Mouse (Mus musculus): ENCODE data around the gene Steap4. TPM values are rescaled to one million over a fixed set of nuclear protein-coding genes. Genes with fewer than 3 reads are reported as not detected.

The Steap4 gene
- polyA plus RNA-seq, 1 experiment, result 11.4 TPM

DNA sequence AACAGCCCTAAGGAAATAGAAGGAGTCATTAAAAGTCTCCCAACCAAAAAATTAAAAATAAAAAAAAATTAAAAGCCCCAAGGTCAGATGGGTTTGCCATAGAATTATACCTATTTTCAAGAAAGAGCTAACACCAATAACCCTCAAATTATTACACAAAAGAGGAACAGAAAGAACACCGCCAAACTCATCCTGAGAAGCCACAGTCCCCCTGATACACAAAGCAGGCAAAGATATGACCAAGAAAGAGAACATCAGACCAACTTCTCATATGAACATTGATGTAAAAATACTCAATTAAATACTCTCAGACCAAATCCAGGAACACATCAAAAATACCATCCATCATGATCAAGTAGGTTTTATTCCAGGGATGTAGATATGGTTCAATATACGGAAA is 36.8 kb downstream of the Steap4 start:
- Histone ChIP-seq H3K27ac (ENCODE audit: control insufficient read depth, insufficient read depth, low read length) (no peak overlapping the region), H3K4me3 (ENCODE audit: control insufficient read depth, insufficient read depth, low read length) (no peak overlapping the region), H3K27me3 (ENCODE audit: control insufficient read depth, insufficient read depth, low read length) (no peaks in the 10 kb centered on the region), H3K4me1 (replicated peaks; ENCODE audit: control insufficient read depth, insufficient read depth, low read length) (no peaks in the 10 kb centered on the region), H3K36me3 (ENCODE audit: control insufficient read depth, insufficient read depth, low read length) (no peaks in the 10 kb centered on the region)
- TF ChIP-seq POLR2A (IDR thresholded peaks at IDR 0.05; ENCODE audit: control insufficient read depth, extremely low read depth, insufficient read depth, low read length, poor library complexity) (no peak), CTCF (IDR thresholded peaks at IDR 0.05; ENCODE audit: borderline replicate concordance, control insufficient read depth, extremely low read depth, insufficient read depth, low read length, poor library complexity) (no peak)
- 91% methylated on average over 2 of the region's 2 CpGs for WGBS
- no peak for DNase-seq

DNA sequence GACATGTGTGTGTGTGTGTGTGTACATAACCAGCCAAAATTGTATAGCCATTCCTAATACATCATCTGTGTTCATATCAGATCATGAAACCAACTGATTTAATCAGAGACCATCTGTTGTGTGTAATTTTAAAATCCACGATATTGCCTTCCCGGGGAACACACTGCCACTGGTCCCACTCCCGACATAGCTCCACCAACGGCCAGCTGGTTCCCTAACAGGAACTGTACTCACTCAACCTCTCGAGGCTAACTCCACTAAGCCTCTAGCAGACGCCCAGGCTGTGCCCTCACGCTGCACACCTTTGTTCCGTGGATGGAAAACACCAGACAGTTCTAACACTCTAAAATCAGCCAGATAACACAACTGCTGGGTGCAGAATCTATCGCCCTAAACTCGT is 40.2 kb downstream of the Steap4 start:
- no peak for DNase-seq
- Histone ChIP-seq H3K27ac (ENCODE audit: control insufficient read depth, insufficient read depth, low read length) (no peak overlapping the region), H3K36me3 (ENCODE audit: control insufficient read depth, insufficient read depth, low read length) (no peaks in the 10 kb centered on the region), H3K4me1 (replicated peaks; ENCODE audit: control insufficient read depth, insufficient read depth, low read length) (no peaks in the 10 kb centered on the region), H3K4me3 (ENCODE audit: control insufficient read depth, insufficient read depth, low read length) (no peak overlapping the region), H3K27me3 (ENCODE audit: control insufficient read depth, insufficient read depth, low read length) (no peaks in the 10 kb centered on the region)
- no peak for TF ChIP-seq POLR2A (IDR thresholded peaks at IDR 0.05; ENCODE audit: control insufficient read depth, extremely low read depth, insufficient read depth, low read length, poor library complexity)
- TF ChIP-seq CTCF (IDR thresholded peaks at IDR 0.05; ENCODE audit: borderline replicate concordance, control insufficient read depth, extremely low read depth, insufficient read depth, low read length, poor library complexity), result no peak
- WGBS, result 73% methylated on average over 10 of the region's 10 CpGs

DNA sequence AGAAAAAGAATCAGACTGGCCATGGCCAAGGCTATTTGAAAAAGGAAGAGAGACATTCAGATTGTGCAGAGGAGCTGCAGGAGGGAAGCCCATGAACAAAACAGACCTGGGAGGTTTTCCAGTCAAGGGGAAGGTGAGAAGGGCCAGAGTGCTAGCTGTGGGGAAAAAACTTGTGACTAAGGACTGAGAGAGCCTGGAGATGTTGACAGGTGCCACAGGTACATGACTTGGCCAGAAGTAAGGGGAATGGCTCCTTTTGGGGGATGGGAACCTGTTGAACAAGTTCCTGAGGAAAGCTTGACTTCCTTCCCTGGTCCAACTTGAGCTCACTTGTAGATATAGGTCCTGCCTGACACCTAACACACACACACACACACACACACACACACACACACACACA is 42.6 kb downstream of the Steap4 start:
- Histone ChIP-seq H3K4me1 (replicated peaks; ENCODE audit: control insufficient read depth, insufficient read depth, low read length) (no peaks in the 10 kb centered on the region), H3K36me3 (ENCODE audit: control insufficient read depth, insufficient read depth, low read length) (no peaks in the 10 kb centered on the region), H3K27ac (ENCODE audit: control insufficient read depth, insufficient read depth, low read length) (no peak overlapping the region), H3K4me3 (ENCODE audit: control insufficient read depth, insufficient read depth, low read length) (no peak overlapping the region), H3K27me3 (ENCODE audit: control insufficient read depth, insufficient read depth, low read length) (no peaks in the 10 kb centered on the region)
- TF ChIP-seq CTCF (IDR thresholded peaks at IDR 0.05; ENCODE audit: borderline replicate concordance, control insufficient read depth, extremely low read depth, insufficient read depth, low read length, poor library complexity) (no peak), POLR2A (IDR thresholded peaks at IDR 0.05; ENCODE audit: control insufficient read depth, extremely low read depth, insufficient read depth, low read length, poor library complexity) (no peak)
- no peak for DNase-seq

DNA sequence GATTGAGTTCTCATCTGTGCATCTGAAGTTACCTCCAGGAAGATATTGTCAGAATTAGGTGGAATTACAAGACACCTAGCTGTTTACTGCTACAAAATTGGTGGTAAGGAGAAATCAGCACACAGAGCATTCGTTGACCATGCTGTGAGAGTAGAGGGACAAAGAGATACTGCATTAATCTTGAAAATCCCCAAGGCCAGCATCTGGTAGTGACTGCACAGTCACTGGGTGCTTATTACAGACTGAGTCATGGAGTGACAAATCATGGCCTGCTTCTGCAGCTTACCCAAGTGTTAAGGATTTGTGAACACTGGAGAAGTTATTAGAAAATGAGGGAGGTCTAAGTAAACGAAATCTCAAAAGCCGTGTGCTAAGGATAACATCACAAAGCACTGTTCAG is 53.0 kb downstream of the Steap4 start:
- WGBS, result 83% methylated on average over 3 of the region's 3 CpGs
- H3K4me3 ChIP-seq (ENCODE audit: control insufficient read depth, insufficient read depth, low read length), result no peak overlapping the region
- H3K27ac ChIP-seq (ENCODE audit: control insufficient read depth, insufficient read depth, low read length), result no peak overlapping the region
- TF ChIP-seq POLR2A (IDR thresholded peaks at IDR 0.05; ENCODE audit: control insufficient read depth, extremely low read depth, insufficient read depth, low read length, poor library complexity) (no peak), CTCF (IDR thresholded peaks at IDR 0.05; ENCODE audit: borderline replicate concordance, control insufficient read depth, extremely low read depth, insufficient read depth, low read length, poor library complexity) (no peak)
- no peak for DNase-seq
- H3K36me3 ChIP-seq (ENCODE audit: control insufficient read depth, insufficient read depth, low read length), result no peaks in the 10 kb centered on the region
- no peaks in the 10 kb centered on the region for H3K4me1 ChIP-seq (replicated peaks; ENCODE audit: control insufficient read depth, insufficient read depth, low read length)
- H3K27me3 ChIP-seq (ENCODE audit: control insufficient read depth, insufficient read depth, low read length), result no peaks in the 10 kb centered on the region

Other genes with a start within 250 kb of the Steap4 start
- gene Sri, start 85.6 kb downstream of the Steap4 start, polyA plus RNA-seq (2012; rRNA removed), result 181 and 216 TPM in 2 replicates

Measured in thymus, adult 2 months (tissue).